Mouse (Mus musculus) midbrain, postnatal 0 days (tissue): ENCODE measurements at regions not wholly inside any gene's neighbourhood (a gene's known extent, or its start where the extent isn't known, plus 50 kb on each side); places are given as distances from the start of the nearest gene placed in this dataset.

Source experiments
- ATAC-seq: fragments of 200-750 bp; cut with Nextera tagmentation; 2 replicates; pipeline ENCODE4 v1.8.0; 2017; ENCODE audit warnings: moderate number of reproducible peaks, mild to moderate bottlenecking, moderate TSS enrichment, moderate library complexity; ENCODE audit not compliant: low FRiP score
- DNase-seq: peaks from one replicate; pipeline ENCODE4 v3.0.0-alpha.2; 2015; ENCODE audit warnings: low spot score
- H3K27ac ChIP-seq: fragments of 300-500 bp; sonication (generic); 2 replicates; pipeline ENCODE4 v1.5.1; 2014; ENCODE audit warnings: low read depth, mild to moderate bottlenecking, low read length, mixed read lengths
- H3K27me3 ChIP-seq: fragments of 300-500 bp; sonication (generic); 2 replicates; pipeline ENCODE4 v1.6.1; 2014; ENCODE audit warnings: low read length, control low read depth, mixed read lengths; ENCODE audit not compliant: insufficient read depth
- H3K36me3 ChIP-seq: fragments of 300-500 bp; sonication (generic); 2 replicates; pipeline ENCODE4 v1.6.1; 2014; ENCODE audit warnings: low read length, control low read depth, mixed read lengths; ENCODE audit not compliant: insufficient read depth
- H3K4me1 ChIP-seq: fragments of 300-500 bp; sonication (generic); 2 replicates; pipeline ENCODE4 v1.6.1; 2014; ENCODE audit warnings: mild to moderate bottlenecking, control low read depth, antibody characterized with exemption, low read length, mixed read lengths; ENCODE audit not compliant: insufficient read depth
- H3K4me2 ChIP-seq: fragments of 300-500 bp; sonication (generic); 2 replicates; pipeline ENCODE4 v1.6.1; 2014; ENCODE audit warnings: low read depth, mild to moderate bottlenecking, low read length, mixed read lengths; ENCODE audit not compliant: poor library complexity, severe bottlenecking
- H3K4me3 ChIP-seq: fragments of 300-500 bp; sonication (generic); 2 replicates; pipeline ENCODE4 v1.5.1; 2014; ENCODE audit warnings: low read depth, mild to moderate bottlenecking, low read length, moderate library complexity
- H3K9ac ChIP-seq: fragments of 300-500 bp; sonication (generic); replicated peaks from 2 replicates; pipeline ENCODE4 v1.6.1; 2014; ENCODE audit warnings: mild to moderate bottlenecking, low read length, moderate library complexity, mixed read lengths; ENCODE audit not compliant: poor library complexity, severe bottlenecking
- H3K9me3 ChIP-seq: fragments of 300-500 bp; sonication (generic); 2 replicates; pipeline ENCODE4 v1.6.1; 2016; ENCODE audit warnings: low read length, control low read depth
- CTCF ChIP-seq: IDR thresholded peaks from 2 replicates; pipeline ENCODE4 v1.5.1; 2016; ENCODE audit warnings: antibody characterized with exemption, mild to moderate bottlenecking
- WGBS: fragments of 180-500 bp; shearing (Covaris S2); extraction: QIAGEN DNeasy Blood & Tissue Kit; methylation state at CpG from one replicate; pipeline ENCODE4 v1.1.7; 2014; 5-methylcytosine and 5-hydroxymethylcytosine counted together

DNA sequence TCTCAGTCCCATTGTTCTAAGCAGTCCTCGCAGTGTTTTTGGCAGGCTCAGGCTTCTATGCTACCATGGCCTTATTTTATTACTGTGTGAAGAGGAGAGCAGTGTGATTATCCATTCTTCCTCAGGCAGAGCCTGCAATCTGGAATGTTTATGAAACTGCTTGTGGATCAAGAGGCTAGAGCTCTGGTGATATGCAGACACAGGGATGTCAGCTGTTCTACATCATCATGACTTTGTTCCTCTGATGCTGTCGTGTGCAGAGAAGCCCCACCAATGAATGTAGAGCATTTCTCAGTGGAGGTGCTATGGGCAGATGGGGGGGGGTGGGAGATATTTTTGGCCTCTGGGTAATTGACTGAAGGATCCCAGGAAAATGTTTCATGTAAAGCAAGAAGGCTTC, 1046.6 kb downstream of the Bcl11a start:
- no peak overlapping the region for H3K4me2 ChIP-seq
- H3K9ac ChIP-seq: no peak overlapping the region
- no peak for TF ChIP-seq CTCF
- H3K9me3 ChIP-seq: no peaks in the 10 kb centered on the region
- WGBS: 51% methylated on average over 2 of the region's 2 CpGs
- H3K4me1 ChIP-seq: no peaks in the 10 kb centered on the region
- no peak for DNase-seq
- H3K27ac ChIP-seq: no peak overlapping the region
- no peak overlapping the region for H3K4me3 ChIP-seq
- H3K27me3 ChIP-seq: no peaks in the 10 kb centered on the region
- ATAC-seq: no peak
- H3K36me3 ChIP-seq: no peaks in the 10 kb centered on the region

DNA sequence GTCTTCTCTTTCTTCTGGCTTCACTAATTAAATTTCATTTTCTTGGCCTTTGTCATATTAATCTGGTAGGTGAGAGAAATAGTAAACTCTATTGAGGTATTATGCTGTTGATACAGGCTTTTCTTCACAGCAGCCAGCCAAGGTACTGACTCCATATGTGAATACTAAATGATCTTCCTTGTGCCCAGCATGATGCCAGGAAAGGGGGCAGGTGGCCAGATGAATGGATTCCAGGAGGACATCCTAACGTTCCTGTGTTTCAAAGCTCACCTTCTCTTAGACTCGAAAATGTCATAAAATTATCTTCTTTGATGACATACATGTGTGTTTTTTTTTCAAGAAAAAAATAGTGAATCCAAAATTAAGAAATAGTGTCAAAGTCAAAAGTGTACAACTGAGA, 1064.4 kb downstream of the Bcl11a start:
- ATAC-seq: no peak
- Histone ChIP-seq H3K4me3 (no peak overlapping the region), H3K4me2 (no peak overlapping the region), H3K9me3 (no peaks in the 10 kb centered on the region), H3K9ac (no peak overlapping the region), H3K36me3 (no peaks in the 10 kb centered on the region), H3K27ac (no peak overlapping the region), H3K27me3 (no peaks in the 10 kb centered on the region), H3K4me1 (no peaks in the 10 kb centered on the region)
- 65% methylated on average over 2 of the region's 2 CpGs for WGBS
- no peak for DNase-seq
- TF ChIP-seq CTCF: no peak

DNA sequence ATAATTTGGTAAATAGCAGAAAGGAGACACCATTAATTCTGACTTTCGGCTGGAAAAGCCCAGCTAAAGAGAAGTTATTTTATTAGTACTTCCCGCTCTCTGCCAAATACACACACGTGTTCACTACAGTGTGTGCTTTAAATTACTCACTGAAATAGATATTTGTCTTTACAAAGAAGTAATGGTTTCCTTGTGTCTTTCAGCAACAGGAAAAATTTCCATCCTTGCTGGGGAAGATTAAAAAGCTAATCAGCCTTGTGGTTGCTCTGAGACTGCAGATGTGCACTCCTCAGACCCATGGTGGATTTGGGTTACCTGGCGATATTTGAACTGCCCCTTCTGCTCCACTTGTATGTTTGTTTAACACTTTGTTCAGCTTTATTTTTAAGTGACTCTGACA, 1065.0 kb downstream of the Bcl11a start:
- TF ChIP-seq CTCF: no peak
- ATAC-seq: no peak

DNA sequence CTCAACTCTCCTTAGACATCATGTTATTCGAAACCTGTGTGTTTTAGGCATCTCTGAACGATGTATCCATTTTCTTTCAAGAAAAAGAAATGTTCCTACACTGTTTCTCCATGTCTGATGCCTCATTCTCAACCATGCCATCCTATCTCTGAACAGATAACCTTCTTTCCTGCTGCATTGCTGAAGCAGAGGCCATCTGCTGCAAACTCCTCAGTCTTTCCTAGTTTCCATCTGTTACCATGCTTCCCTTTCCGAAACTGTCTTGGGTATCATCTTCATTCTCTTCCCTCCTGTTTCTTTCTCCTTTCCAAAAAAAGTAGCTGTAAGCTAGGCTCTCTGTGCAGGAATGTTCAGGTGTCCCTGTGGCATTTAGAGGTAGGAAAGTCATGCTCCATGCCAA, 1063.3 kb downstream of the 5730522E02Rik start:
- no peak for DNase-seq
- Histone ChIP-seq H3K27me3 (no peaks in the 10 kb centered on the region), H3K36me3 (no peaks in the 10 kb centered on the region), H3K4me3 (no peak overlapping the region), H3K4me1 (no peaks in the 10 kb centered on the region), H3K4me2 (no peak overlapping the region), H3K27ac (no peak overlapping the region), H3K9ac (no peak overlapping the region), H3K9me3 (no peaks in the 10 kb centered on the region)
- TF ChIP-seq CTCF: no peak
- WGBS: 82% methylated on average over 3 of the region's 3 CpGs
- ATAC-seq: no peak

More for the DNA sequence above, 1065.0 kb downstream of the Bcl11a start:
- Histone ChIP-seq H3K27me3 (no peaks in the 10 kb centered on the region), H3K9me3 (no peaks in the 10 kb centered on the region), H3K9ac (no peak overlapping the region), H3K4me1 (no peaks in the 10 kb centered on the region), H3K27ac (no peak overlapping the region), H3K4me3 (no peak overlapping the region), H3K4me2 (no peak overlapping the region), H3K36me3 (no peaks in the 10 kb centered on the region)
- no peak for DNase-seq
- WGBS: 79% methylated on average over 4 of the region's 4 CpGs

DNA sequence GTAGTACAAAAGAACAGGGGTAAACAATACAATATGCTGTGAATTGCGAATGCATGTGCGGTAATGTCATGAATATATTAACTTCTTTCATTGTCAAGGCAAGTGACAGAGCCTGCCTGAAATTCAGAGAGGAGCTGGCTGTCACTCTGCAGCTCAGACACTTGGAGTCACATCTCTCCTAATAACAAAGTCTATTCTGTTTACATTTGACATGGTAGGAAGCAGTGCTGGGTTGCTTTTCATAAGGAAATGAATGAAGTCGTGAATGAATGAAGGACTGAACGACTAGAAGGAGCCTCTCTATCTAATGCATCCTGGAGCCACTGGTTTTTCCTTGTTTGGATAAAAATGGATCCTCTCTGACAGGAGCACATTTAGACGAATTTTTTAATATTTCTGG, 1053.9 kb downstream of the 5730522E02Rik start:
- peaks cover 5% of the 10 kb centered on the region; the same call in 1 of the 2 replicates for H3K4me1 ChIP-seq
- no peaks in the 10 kb centered on the region for H3K9me3 ChIP-seq
- H3K4me2 ChIP-seq: peak overlapping the region; percentile 48
- no peaks in the 10 kb centered on the region for H3K36me3 ChIP-seq
- no peak for TF ChIP-seq CTCF
- peak overlapping the region; percentile 22 for H3K4me3 ChIP-seq
- H3K27me3 ChIP-seq: no peaks in the 10 kb centered on the region
- WGBS: 7% methylated on average over 5 of the region's 5 CpGs
- peak; percentile 56 for ATAC-seq
- no peak overlapping the region for H3K9ac ChIP-seq
- H3K27ac ChIP-seq: peak overlapping the region; percentile 38; the same call in 1 of the 2 replicates
- DNase-seq: peak; percentile 5

DNA sequence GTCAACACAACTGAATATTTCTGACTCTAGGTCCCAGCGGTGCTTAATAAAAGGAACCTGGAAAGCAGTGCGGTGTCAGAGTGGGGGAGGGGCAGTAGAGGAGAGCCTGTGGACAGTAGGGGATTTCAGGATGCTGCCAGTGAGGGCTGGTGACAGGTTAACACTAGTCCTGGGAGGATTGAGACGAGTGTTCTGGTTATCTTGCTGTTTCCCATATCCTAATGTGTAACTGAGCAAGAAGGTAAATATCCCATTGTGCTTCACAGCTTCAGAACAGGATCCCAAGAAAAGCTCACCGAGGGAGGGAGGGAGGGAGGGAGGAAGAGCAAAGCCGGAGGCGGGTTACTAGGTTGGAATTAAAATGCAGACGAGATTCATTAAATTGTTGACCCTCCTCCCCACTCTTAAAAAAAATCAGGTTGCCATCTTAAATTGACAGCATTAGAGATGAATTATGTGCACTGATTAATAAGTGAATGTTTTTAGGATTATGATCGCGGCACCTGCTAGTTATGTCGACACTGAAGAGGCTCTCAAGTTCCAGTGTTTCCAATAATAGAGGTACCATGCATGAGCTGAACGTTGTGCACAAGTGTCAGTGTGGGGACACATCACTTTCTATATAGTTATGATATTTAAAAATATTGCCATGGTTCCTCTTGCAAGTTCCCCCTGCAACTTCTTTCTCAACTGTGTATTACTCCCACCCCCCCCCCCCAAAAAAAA, 1053.3 kb downstream of the 5730522E02Rik start:
- TF ChIP-seq CTCF: no peak
- no peaks in the 10 kb centered on the region for H3K36me3 ChIP-seq
- ATAC-seq: peak; percentile 76
- H3K4me1 ChIP-seq: peaks cover 5% of the 10 kb centered on the region; the same call in 1 of the 2 replicates
- DNase-seq: peak; percentile 44
- WGBS: 9% methylated on average over 11 of the region's 11 CpGs
- no peaks in the 10 kb centered on the region for H3K9me3 ChIP-seq
- peak overlapping the region; percentile 38; the same call in 1 of the 2 replicates for H3K27ac ChIP-seq
- H3K27me3 ChIP-seq: no peaks in the 10 kb centered on the region
- H3K9ac ChIP-seq: 0 out of 2 replicates have a peak overlapping the region, but pooled peaks have one; percentile 39
- H3K4me3 ChIP-seq: peak overlapping the region; percentile 22
- peak overlapping the region; percentile 48 for H3K4me2 ChIP-seq
